Mouse (Mus musculus): ENCODE results near the gene Nell1. TPM values are rescaled to one million over a fixed set of nuclear protein-coding genes. Genes with fewer than 3 reads are reported as not detected.

The Nell1 gene
- polyA plus RNA-seq, 1 experiment from 2014 or later: 21.2 TPM

GRCm38 (mm10) chr7:50633147-50633546 lies 658.5 kb downstream of the Nell1 start:
- H3K4me2 ChIP-seq: no peak overlapping the region

GRCm38 (mm10) chr7:50672266-50672665 lies 697.6 kb downstream of the Nell1 start:
- Histone ChIP-seq H3K27ac (replicated peaks) (no peak overlapping the region), H3K4me3 (no peak overlapping the region), H3K4me2 (no peak overlapping the region), H3K27me3 (no peaks in the 10 kb centered on the region), H3K36me3 (no peaks in the 10 kb centered on the region), H3K9me3 (no peaks in the 10 kb centered on the region), H3K4me1 (replicated peaks) (no peaks in the 10 kb centered on the region), H3K9ac (no peak overlapping the region)
- 68% methylated on average over 4 of the region's 4 CpGs for WGBS
- no peak for ATAC-seq (ENCODE audit: low read depth)

More at GRCm38 (mm10) chr7:50633147-50633546, 658.5 kb downstream of the Nell1 start:
- Histone ChIP-seq H3K4me3 (no peak overlapping the region), H3K27me3 (no peaks in the 10 kb centered on the region), H3K27ac (replicated peaks) (no peak overlapping the region), H3K36me3 (no peaks in the 10 kb centered on the region), H3K4me1 (replicated peaks) (no peaks in the 10 kb centered on the region), H3K9ac (no peak overlapping the region), H3K9me3 (no peaks in the 10 kb centered on the region)
- 70% methylated on average over 2 of the region's 2 CpGs for WGBS
- no peak for ATAC-seq (ENCODE audit: low read depth)

GRCm38 (mm10) chr7:50675444-50675843 lies 700.8 kb downstream of the Nell1 start:
- Histone ChIP-seq H3K36me3 (no peaks in the 10 kb centered on the region), H3K9ac (no peak overlapping the region), H3K27ac (replicated peaks) (no peak overlapping the region), H3K4me3 (no peak overlapping the region), H3K9me3 (no peaks in the 10 kb centered on the region), H3K27me3 (no peaks in the 10 kb centered on the region), H3K4me1 (replicated peaks) (no peaks in the 10 kb centered on the region), H3K4me2 (no peak overlapping the region)
- ATAC-seq (ENCODE audit: low read depth): no peak
- 92% methylated on average over 1 of the region's 1 CpGs for WGBS

- H3K9ac ChIP-seq: no peak overlapping the region
- no peak overlapping the region for H3K4me3 ChIP-seq
- H3K27ac ChIP-seq (replicated peaks): no peak overlapping the region
- H3K4me1 ChIP-seq (replicated peaks): no peaks in the 10 kb centered on the region
- H3K36me3 ChIP-seq: no peaks in the 10 kb centered on the region
- no peak overlapping the region for H3K4me2 ChIP-seq
- WGBS: 86% methylated on average over 1 of the region's 1 CpGs
- no peak for ATAC-seq (ENCODE audit: low read depth)
- no peaks in the 10 kb centered on the region for H3K27me3 ChIP-seq
- no peaks in the 10 kb centered on the region for H3K9me3 ChIP-seq
Measured at GRCm38 (mm10) chr7:50677511-50677910, 702.8 kb downstream of the Nell1 start.

GRCm38 (mm10) chr7:50686337-50686736 lies 711.7 kb downstream of the Nell1 start:
- no peaks in the 10 kb centered on the region for H3K36me3 ChIP-seq
- WGBS: 80% methylated on average over 5 of the region's 5 CpGs
- no peak for ATAC-seq (ENCODE audit: low read depth)

GRCm38 (mm10) chr7:50725166-50725565 lies 750.5 kb downstream of the Nell1 start:
- WGBS: 43% methylated on average over 3 of the region's 3 CpGs
- Histone ChIP-seq H3K4me3 (no peak overlapping the region), H3K36me3 (no peaks in the 10 kb centered on the region), H3K27ac (replicated peaks) (no peak overlapping the region), H3K9ac (no peak overlapping the region), H3K4me2 (no peak overlapping the region), H3K27me3 (no peaks in the 10 kb centered on the region), H3K4me1 (replicated peaks) (no peaks in the 10 kb centered on the region), H3K9me3 (no peaks in the 10 kb centered on the region)
- no peak for ATAC-seq (ENCODE audit: low read depth)

More at GRCm38 (mm10) chr7:50686337-50686736, 711.7 kb downstream of the Nell1 start:
- no peaks in the 10 kb centered on the region for H3K4me1 ChIP-seq (replicated peaks)
- H3K27me3 ChIP-seq: no peaks in the 10 kb centered on the region
- no peak overlapping the region for H3K27ac ChIP-seq (replicated peaks)
- H3K4me3 ChIP-seq: no peak overlapping the region
- H3K4me2 ChIP-seq: no peak overlapping the region
- no peaks in the 10 kb centered on the region for H3K9me3 ChIP-seq
- H3K9ac ChIP-seq: no peak overlapping the region

- H3K4me1 ChIP-seq (replicated peaks): no peaks in the 10 kb centered on the region
- no peak for ATAC-seq (ENCODE audit: low read depth)
- H3K27ac ChIP-seq (replicated peaks): no peak overlapping the region
- no peak overlapping the region for H3K4me3 ChIP-seq
- no peaks in the 10 kb centered on the region for H3K36me3 ChIP-seq
- 53% methylated on average over 4 of the region's 4 CpGs for WGBS
- H3K9me3 ChIP-seq: no peaks in the 10 kb centered on the region
- H3K4me2 ChIP-seq: no peak overlapping the region
- H3K9ac ChIP-seq: no peak overlapping the region
- H3K27me3 ChIP-seq: no peaks in the 10 kb centered on the region
Measured at GRCm38 (mm10) chr7:50730951-50731350, 756.3 kb downstream of the Nell1 start.

GRCm38 (mm10) chr7:50755516-50755915 lies 780.9 kb downstream of the Nell1 start:
- no peaks in the 10 kb centered on the region for H3K36me3 ChIP-seq
- no peak overlapping the region for H3K4me2 ChIP-seq
- WGBS: 85% methylated on average over 3 of the region's 3 CpGs
- H3K9me3 ChIP-seq: no peaks in the 10 kb centered on the region
- no peak overlapping the region for H3K4me3 ChIP-seq
- ATAC-seq (ENCODE audit: low read depth): no peak
- H3K9ac ChIP-seq: no peak overlapping the region
- no peak overlapping the region for H3K27ac ChIP-seq (replicated peaks)
- H3K4me1 ChIP-seq (replicated peaks): no peaks in the 10 kb centered on the region
- H3K27me3 ChIP-seq: no peaks in the 10 kb centered on the region

GRCm38 (mm10) chr7:50756409-50756808 lies 781.7 kb downstream of the Nell1 start:
- Histone ChIP-seq H3K27me3 (no peaks in the 10 kb centered on the region), H3K27ac (replicated peaks) (no peak overlapping the region), H3K4me3 (no peak overlapping the region), H3K4me2 (no peak overlapping the region), H3K9ac (no peak overlapping the region), H3K4me1 (replicated peaks) (no peaks in the 10 kb centered on the region), H3K36me3 (no peaks in the 10 kb centered on the region), H3K9me3 (no peaks in the 10 kb centered on the region)
- WGBS: 69% methylated on average over 5 of the region's 5 CpGs
- no peak for ATAC-seq (ENCODE audit: low read depth)

GRCm38 (mm10) chr7:50773516-50773915 lies 798.9 kb downstream of the Nell1 start:
- Histone ChIP-seq H3K9ac (no peak overlapping the region), H3K36me3 (no peaks in the 10 kb centered on the region), H3K27me3 (no peaks in the 10 kb centered on the region), H3K9me3 (no peaks in the 10 kb centered on the region), H3K27ac (replicated peaks) (no peak overlapping the region), H3K4me3 (no peak overlapping the region), H3K4me2 (no peak overlapping the region), H3K4me1 (replicated peaks) (no peaks in the 10 kb centered on the region)
- no peak for ATAC-seq (ENCODE audit: low read depth)

- no peaks in the 10 kb centered on the region for H3K4me1 ChIP-seq (replicated peaks)
- no peak overlapping the region for H3K4me3 ChIP-seq
- no peaks in the 10 kb centered on the region for H3K9me3 ChIP-seq
- no peak overlapping the region for H3K9ac ChIP-seq
- no peaks in the 10 kb centered on the region for H3K27me3 ChIP-seq
- no peak for ATAC-seq (ENCODE audit: low read depth)
- H3K27ac ChIP-seq (replicated peaks): no peak overlapping the region
- WGBS: 90% methylated on average over 1 of the region's 1 CpGs
- H3K36me3 ChIP-seq: no peaks in the 10 kb centered on the region
- H3K4me2 ChIP-seq: no peak overlapping the region
Measured at GRCm38 (mm10) chr7:50781105-50781504, 806.4 kb downstream of the Nell1 start.

GRCm38 (mm10) chr7:50783652-50784051 lies 809.0 kb downstream of the Nell1 start:
- Histone ChIP-seq H3K27me3 (no peaks in the 10 kb centered on the region), H3K36me3 (no peaks in the 10 kb centered on the region), H3K4me2 (no peak overlapping the region), H3K27ac (replicated peaks) (no peak overlapping the region), H3K9me3 (no peaks in the 10 kb centered on the region), H3K4me1 (replicated peaks) (no peaks in the 10 kb centered on the region), H3K9ac (no peak overlapping the region), H3K4me3 (no peak overlapping the region)
- no peak for ATAC-seq (ENCODE audit: low read depth)
- WGBS: 74% methylated on average over 1 of the region's 1 CpGs

- Histone ChIP-seq H3K4me3 (no peak overlapping the region), H3K36me3 (no peaks in the 10 kb centered on the region), H3K4me1 (replicated peaks) (peaks cover 5% of the 10 kb centered on the region), H3K9me3 (no peaks in the 10 kb centered on the region), H3K27ac (replicated peaks) (no peak overlapping the region), H3K27me3 (no peaks in the 10 kb centered on the region), H3K4me2 (no peak overlapping the region), H3K9ac (no peak overlapping the region)
- ATAC-seq (ENCODE audit: low read depth): no peak
- WGBS: 14% methylated on average over 7 of the region's 7 CpGs
Measured at GRCm38 (mm10) chr7:50826180-50826579, 851.5 kb downstream of the Nell1 start.

All from neural tube, embryonic 13.5 days (tissue).